Mouse (Mus musculus) liver, postnatal 0 days (tissue): Measurements from ENCODE around the gene Gata3. TPM values are rescaled to one million over a fixed set of nuclear protein-coding genes. Genes with fewer than 3 reads are reported as not detected.

ENCODE experiments used
- ATAC-seq: fragments of 200-750 bp; cut with Nextera tagmentation; 2 replicates; pipeline ENCODE4 v1.8.0; 2017; ENCODE audit warnings: mild to moderate bottlenecking, moderate library complexity
- DNase-seq: peaks from one replicate; pipeline ENCODE4 v3.0.0-alpha.2; 2016
- H3K27ac ChIP-seq: fragments of 300-500 bp; sonication (generic); 2 replicates; pipeline ENCODE4 v1.5.1; 2014; ENCODE audit warnings: antibody characterized with exemption, moderate library complexity, mild to moderate bottlenecking, low read depth
- H3K27me3 ChIP-seq: fragments of 300-500 bp; sonication (generic); 2 replicates; pipeline ENCODE4 v1.6.1; 2014; ENCODE audit warnings: low read length, control low read depth, mixed read lengths; ENCODE audit not compliant: insufficient read depth
- H3K36me3 ChIP-seq: fragments of 300-500 bp; sonication (generic); replicated peaks from 2 replicates; pipeline ENCODE4 v1.6.1; 2014; ENCODE audit warnings: mild to moderate bottlenecking, control low read depth, low read length, moderate library complexity, mixed read lengths; ENCODE audit not compliant: insufficient read depth
- H3K4me1 ChIP-seq: fragments of 300-500 bp; sonication (generic); 2 replicates; pipeline ENCODE4 v1.6.1; 2014; ENCODE audit warnings: antibody characterized with exemption, mild to moderate bottlenecking, control low read depth; ENCODE audit not compliant: insufficient read depth
- H3K4me2 ChIP-seq: fragments of 300-500 bp; sonication (generic); 2 replicates; pipeline ENCODE4 v1.6.1; 2014; ENCODE audit warnings: low read depth, mild to moderate bottlenecking, low read length, moderate library complexity, mixed read lengths
- H3K4me3 ChIP-seq: fragments of 300-500 bp; sonication (generic); 2 replicates; pipeline ENCODE4 v1.5.1; 2014; ENCODE audit warnings: low read depth, low read length
- H3K9ac ChIP-seq: fragments of 300-500 bp; sonication (generic); replicated peaks from 2 replicates; pipeline ENCODE4 v1.6.1; 2014; ENCODE audit warnings: mild to moderate bottlenecking, moderate library complexity
- H3K9me3 ChIP-seq: fragments of 300-500 bp; sonication (generic); 2 replicates; pipeline ENCODE4 v1.6.1; 2016; ENCODE audit warnings: mild to moderate bottlenecking, control low read depth, low read length, mixed read lengths
- CTCF ChIP-seq: sonication (generic); IDR thresholded peaks from 2 replicates; pipeline ENCODE4 v1.5.1; 2016; ENCODE audit warnings: antibody characterized with exemption, low read depth
- EP300 ChIP-seq: IDR thresholded peaks from 2 replicates; pipeline ENCODE4 v1.6.1; 2016; ENCODE audit warnings: antibody characterized with exemption, low read depth, mild to moderate bottlenecking
- WGBS: fragments of 180-500 bp; shearing (Covaris S2); extraction: QIAGEN DNeasy Blood & Tissue Kit; methylation state at CpG from one replicate; pipeline ENCODE4 v1.1.7; 2014; ENCODE audit not compliant: insufficient replicate concordance; 5-methylcytosine and 5-hydroxymethylcytosine counted together
- polyA plus RNA-seq: library from polyadenylated mRNA; unstranded; fragments of >200 nt; fragmentation: Nextera tagmentation; extraction: Ambion mirVana; gene quantifications from 2 replicates; pipeline ENCODE4 v1.2.1, GENCODE M21; 2015

Gene Gata3
- polyA plus RNA-seq, 1 experiment from 2014 or later: 1.3 TPM

- no peak overlapping the region for H3K27ac ChIP-seq
- 32% methylated on average over 3 of the region's 3 CpGs for WGBS
- no peak overlapping the region for H3K4me3 ChIP-seq
- H3K36me3 ChIP-seq: no peaks in the 10 kb centered on the region
- ATAC-seq (no peak), DNase-seq (no peak)
- H3K9me3 ChIP-seq: no peaks in the 10 kb centered on the region
- H3K27me3 ChIP-seq: no peaks in the 10 kb centered on the region
- H3K4me1 ChIP-seq: no peaks in the 10 kb centered on the region
- TF ChIP-seq EP300: no peak
- TF ChIP-seq CTCF: no peak
- H3K4me2 ChIP-seq: no peak overlapping the region
- H3K9ac ChIP-seq: no peak overlapping the region
These were observed 62.2 kb downstream of the Gata3 start for GRCm38 (mm10) chr2:9827624-9828023.

- 79% methylated on average over 8 of the region's 8 CpGs for whole genome bisulfite sequencing
- Histone ChIP-seq H3K9ac (no peak overlapping the region), H3K27ac (no peak overlapping the region), H3K36me3 (no peaks in the 10 kb centered on the region), H3K27me3 (no peaks in the 10 kb centered on the region), H3K4me3 (no peak overlapping the region), H3K4me2 (no peak overlapping the region), H3K4me1 (no peaks in the 10 kb centered on the region), H3K9me3 (no peaks in the 10 kb centered on the region)
- ATAC-seq (no peak), DNase-seq (no peak)
- no peak for TF ChIP-seq EP300
- no peak for TF ChIP-seq CTCF
These were observed 69.2 kb downstream of the Gata3 start for GRCm38 (mm10) chr2:9820611-9821010.

- no peak for ATAC-seq
- Histone ChIP-seq H3K27ac (no peak overlapping the region), H3K4me2 (no peak overlapping the region), H3K9ac (no peak overlapping the region), H3K27me3 (no peaks in the 10 kb centered on the region), H3K36me3 (no peaks in the 10 kb centered on the region), H3K4me1 (no peaks in the 10 kb centered on the region), H3K4me3 (no peak overlapping the region), H3K9me3 (no peaks in the 10 kb centered on the region)
- DNase-seq: no peak
- WGBS: 59% methylated on average over 7 of the region's 7 CpGs
- TF ChIP-seq CTCF (no peak), EP300 (no peak)
These were observed 71.6 kb downstream of the Gata3 start for GRCm38 (mm10) chr2:9818177-9818785.

Other genes with a start within 250 kb of the Gata3 start
- not detected in 2 replicates for gene 4930412O13Rik, start 8.8 kb downstream of the Gata3 start, polyA plus RNA-seq
- not detected in 2 replicates for gene 9230102O04Rik, start 494 bp downstream of the Gata3 start, polyA plus RNA-seq
- 3.9 and 5.7 TPM in 2 replicates for gene Taf3, start 158.6 kb upstream of the Gata3 start, polyA plus RNA-seq
- gene Atp5c1, start 190.5 kb upstream of the Gata3 start, polyA plus RNA-seq: 439 and 445 TPM in 2 replicates
- 16.1 and 16.2 TPM in 2 replicates for gene Kin, start 190.6 kb upstream of the Gata3 start, polyA plus RNA-seq
- 527 and 547 TPM in 2 replicates for gene Itih2, start 241.4 kb upstream of the Gata3 start, polyA plus RNA-seq